Mouse (Mus musculus) lung, postnatal 4 days (tissue): ENCODE measurements at regions not wholly inside any gene's neighbourhood (a gene's known extent, or its start where the extent isn't known, plus 50 kb on each side); places are given as distances from the start of the nearest gene placed in this dataset.

Source experiments
- DNase-seq, 2 experiments: peaks; one replicate each; pipeline ENCODE4 v3.0.0; 2021

GRCm38 (mm10) chr12:95054887-95055286 is 637.1 kb upstream of the Flrt2 start:
- no peak for DNase-seq

GRCm38 (mm10) chr12:95056926-95057325 is 635.1 kb upstream of the Flrt2 start:
- DNase-seq = no peak

- no peak for DNase-seq
Measured at GRCm38 (mm10) chr12:95059396-95059795, 632.6 kb upstream of the Flrt2 start.

GRCm38 (mm10) chr12:95072307-95072706 is 619.7 kb upstream of the Flrt2 start:
- no peak for DNase-seq

GRCm38 (mm10) chr12:95119223-95119952 is 572.6 kb upstream of the Flrt2 start:
- DNase-seq = no peak

- no peak for DNase-seq
Measured at GRCm38 (mm10) chr12:95132804-95133203, 559.2 kb upstream of the Flrt2 start.

GRCm38 (mm10) chr12:95133482-95133881 is 558.5 kb upstream of the Flrt2 start:
- DNase-seq = no peak

GRCm38 (mm10) chr12:95138167-95138566 is 553.9 kb upstream of the Flrt2 start:
- no peak for DNase-seq

GRCm38 (mm10) chr12:95171051-95171450 is 521.0 kb upstream of the Flrt2 start:
- DNase-seq = no peak

- no peak for DNase-seq
Measured at GRCm38 (mm10) chr12:95173810-95174402, 518.1 kb upstream of the Flrt2 start.

GRCm38 (mm10) chr12:95202486-95202885 is 489.5 kb upstream of the Flrt2 start:
- no peak for DNase-seq

GRCm38 (mm10) chr12:95205081-95205480 is 486.9 kb upstream of the Flrt2 start:
- no peak for DNase-seq

GRCm38 (mm10) chr12:95239158-95239779 is 452.8 kb upstream of the Flrt2 start:
- DNase-seq = no peak

- no peak for DNase-seq
Measured at GRCm38 (mm10) chr12:95267187-95267586, 424.8 kb upstream of the Flrt2 start.

- DNase-seq = no peak
Measured at GRCm38 (mm10) chr12:95305386-95305785, 386.6 kb upstream of the Flrt2 start.

- DNase-seq = no peak
Measured at GRCm38 (mm10) chr12:95315151-95315750, 376.8 kb upstream of the Flrt2 start.

- DNase-seq = no peak
Measured at GRCm38 (mm10) chr12:95316820-95317219, 375.2 kb upstream of the Flrt2 start.

GRCm38 (mm10) chr12:95321693-95322092 is 370.3 kb upstream of the Flrt2 start:
- no peak for DNase-seq

- DNase-seq = no peak
Measured at GRCm38 (mm10) chr12:95329666-95330065, 362.4 kb upstream of the Flrt2 start.

GRCm38 (mm10) chr12:95347786-95348185 is 344.2 kb upstream of the Flrt2 start:
- no peak for DNase-seq

GRCm38 (mm10) chr12:95355151-95355550 is 336.9 kb upstream of the Flrt2 start:
- no peak for DNase-seq

- DNase-seq = no peak
Measured at GRCm38 (mm10) chr12:95384248-95384964, 307.6 kb upstream of the Flrt2 start.

GRCm38 (mm10) chr12:95385688-95386087 is 306.3 kb upstream of the Flrt2 start:
- DNase-seq = no peak
